Mouse (Mus musculus) neural tube, embryonic 12.5 days (tissue): Measurements from ENCODE around the gene Rin3. TPM values are rescaled to one million over a fixed set of nuclear protein-coding genes. Genes with fewer than 3 reads are reported as not detected.

Experiments used
- ATAC-seq: fragments of 200-750 bp; cut with Nextera tagmentation; 2 replicates; pipeline ENCODE4 v1.8.0; 2017; ENCODE audit warnings: low read depth, mild to moderate bottlenecking, moderate TSS enrichment, moderate library complexity; ENCODE audit not compliant: low FRiP score
- H3K27ac ChIP-seq: fragments of 300-500 bp; sonication (generic); 2 replicates; pipeline ENCODE4 v1.5.1; 2016
- H3K27me3 ChIP-seq: fragments of 300-500 bp; sonication (generic); replicated peaks from 2 replicates; pipeline ENCODE4 v1.6.1; 2016; ENCODE audit warnings: mild to moderate bottlenecking
- H3K36me3 ChIP-seq: fragments of 300-500 bp; sonication (generic); 2 replicates; pipeline ENCODE4 v1.6.1; 2016; ENCODE audit warnings: mild to moderate bottlenecking
- H3K4me1 ChIP-seq: fragments of 300-500 bp; sonication (generic); 2 replicates; pipeline ENCODE4 v1.6.1; 2016
- H3K4me2 ChIP-seq: fragments of 300-500 bp; sonication (generic); replicated peaks from 2 replicates; pipeline ENCODE4 v1.6.1; 2016; ENCODE audit warnings: mild to moderate bottlenecking
- H3K4me3 ChIP-seq: fragments of 300-500 bp; sonication (generic); 2 replicates; pipeline ENCODE4 v1.5.1; 2016
- H3K9ac ChIP-seq: fragments of 300-500 bp; sonication (generic); 2 replicates; pipeline ENCODE4 v1.6.1; 2016; ENCODE audit warnings: mild to moderate bottlenecking
- H3K9me3 ChIP-seq: fragments of 300-500 bp; sonication (generic); 2 replicates; pipeline ENCODE4 v1.6.1; 2016; ENCODE audit warnings: mild to moderate bottlenecking
- WGBS: fragments of 180-500 bp; shearing (Covaris S2); methylation state at CpG from one replicate; pipeline ENCODE4 v1.1.7; 2016; 5-methylcytosine and 5-hydroxymethylcytosine counted together
- polyA plus RNA-seq: library from polyadenylated mRNA; unstranded; fragments of >200 nt; fragmentation: Nextera tagmentation; extraction: Ambion mirVana; gene quantifications from 2 replicates; pipeline ENCODE4 v1.2.1, GENCODE M21; 2016

Rin3 gene
- polyA plus RNA-seq, 1 experiment from 2014 or later, result 5.6 TPM

DNA sequence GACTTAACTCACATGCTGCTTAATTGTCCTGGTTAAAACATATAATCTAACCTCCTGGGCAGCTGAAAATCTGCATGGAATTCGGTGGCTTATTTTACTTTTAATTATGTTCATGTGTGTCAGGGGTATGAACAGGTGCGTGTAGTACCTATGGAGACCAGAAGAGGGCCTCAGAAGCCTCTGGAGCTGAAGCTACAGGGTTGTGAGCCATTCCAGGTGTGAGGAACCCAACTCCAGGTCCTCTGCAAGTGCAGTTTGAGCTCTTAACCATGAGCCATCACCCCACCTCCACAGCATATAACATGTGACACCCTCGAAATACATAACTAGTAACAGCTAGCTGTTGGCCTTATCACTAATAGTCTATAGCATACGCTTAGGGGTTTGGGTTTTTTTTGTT lies 109.1 kb downstream of the Rin3 start:
- H3K27ac ChIP-seq, result no peak overlapping the region
- no peak overlapping the region for H3K4me3 ChIP-seq
- H3K36me3 ChIP-seq, result peaks cover 12% of the 10 kb centered on the region
- H3K9ac ChIP-seq, result no peak overlapping the region
- WGBS, result 68% methylated on average over 4 of the region's 4 CpGs
- no peaks in the 10 kb centered on the region for H3K9me3 ChIP-seq
- no peak overlapping the region for H3K4me2 ChIP-seq
- H3K4me1 ChIP-seq, result peaks cover 14% of the 10 kb centered on the region
- H3K27me3 ChIP-seq, result no peaks in the 10 kb centered on the region; the same call in 1 of the 2 replicates
- no peak for ATAC-seq

DNA sequence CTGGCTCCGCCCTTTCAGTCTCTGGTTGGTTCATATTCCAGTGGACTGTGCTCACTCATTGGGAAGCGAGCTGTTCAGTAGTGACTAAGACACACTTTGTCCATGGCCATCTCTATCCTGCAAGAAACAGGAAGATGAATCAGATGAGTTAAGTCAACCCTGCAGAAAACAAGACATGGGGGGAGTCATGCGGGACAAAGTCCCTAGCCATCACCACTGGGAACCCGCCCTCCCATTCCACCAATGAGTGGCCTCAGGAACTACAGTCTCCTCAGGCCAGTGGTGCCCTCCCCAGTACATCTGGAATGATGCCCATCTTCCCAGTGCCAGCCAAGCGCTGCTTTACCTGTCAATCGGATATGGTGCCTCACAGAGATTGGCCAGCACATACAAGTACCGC lies 111.6 kb downstream of the Rin3 start:
- H3K4me2 ChIP-seq, result no peak overlapping the region
- no peaks in the 10 kb centered on the region; the same call in 1 of the 2 replicates for H3K27me3 ChIP-seq
- H3K9ac ChIP-seq, result no peak overlapping the region
- peaks cover 14% of the 10 kb centered on the region for H3K4me1 ChIP-seq
- H3K36me3 ChIP-seq, result peaks cover 18% of the 10 kb centered on the region
- H3K4me3 ChIP-seq, result no peak overlapping the region
- H3K9me3 ChIP-seq, result no peaks in the 10 kb centered on the region
- H3K27ac ChIP-seq, result no peak overlapping the region
- no peak for ATAC-seq
- 95% methylated on average over 7 of the region's 7 CpGs for WGBS

DNA sequence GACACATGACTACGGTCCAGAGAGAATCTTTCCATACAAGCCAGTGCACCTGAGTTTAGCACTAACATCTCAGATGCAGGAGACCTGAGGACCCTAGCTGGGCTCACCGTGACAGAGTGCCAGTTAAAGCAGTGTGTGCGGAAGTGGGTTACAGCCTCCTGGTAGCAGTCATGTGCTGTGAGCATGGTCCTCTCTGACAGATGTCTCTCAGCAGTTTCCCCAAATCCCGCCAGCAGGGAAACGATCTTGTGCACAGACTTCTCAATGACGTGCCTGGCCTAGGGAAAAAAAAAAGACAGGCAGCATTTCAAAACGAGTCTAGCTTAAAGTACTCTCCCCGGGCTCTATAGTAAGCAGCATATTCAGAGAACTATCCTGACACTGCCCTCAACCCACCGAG lies 112.7 kb downstream of the Rin3 start:
- Histone ChIP-seq H3K4me3 (no peak overlapping the region), H3K9ac (no peak overlapping the region), H3K4me2 (no peak overlapping the region), H3K36me3 (peaks cover 25% of the 10 kb centered on the region), H3K9me3 (no peaks in the 10 kb centered on the region), H3K27me3 (no peaks in the 10 kb centered on the region), H3K4me1 (peaks cover 14% of the 10 kb centered on the region), H3K27ac (no peak overlapping the region)
- no peak for ATAC-seq
- WGBS, result 68% methylated on average over 9 of the region's 9 CpGs

DNA sequence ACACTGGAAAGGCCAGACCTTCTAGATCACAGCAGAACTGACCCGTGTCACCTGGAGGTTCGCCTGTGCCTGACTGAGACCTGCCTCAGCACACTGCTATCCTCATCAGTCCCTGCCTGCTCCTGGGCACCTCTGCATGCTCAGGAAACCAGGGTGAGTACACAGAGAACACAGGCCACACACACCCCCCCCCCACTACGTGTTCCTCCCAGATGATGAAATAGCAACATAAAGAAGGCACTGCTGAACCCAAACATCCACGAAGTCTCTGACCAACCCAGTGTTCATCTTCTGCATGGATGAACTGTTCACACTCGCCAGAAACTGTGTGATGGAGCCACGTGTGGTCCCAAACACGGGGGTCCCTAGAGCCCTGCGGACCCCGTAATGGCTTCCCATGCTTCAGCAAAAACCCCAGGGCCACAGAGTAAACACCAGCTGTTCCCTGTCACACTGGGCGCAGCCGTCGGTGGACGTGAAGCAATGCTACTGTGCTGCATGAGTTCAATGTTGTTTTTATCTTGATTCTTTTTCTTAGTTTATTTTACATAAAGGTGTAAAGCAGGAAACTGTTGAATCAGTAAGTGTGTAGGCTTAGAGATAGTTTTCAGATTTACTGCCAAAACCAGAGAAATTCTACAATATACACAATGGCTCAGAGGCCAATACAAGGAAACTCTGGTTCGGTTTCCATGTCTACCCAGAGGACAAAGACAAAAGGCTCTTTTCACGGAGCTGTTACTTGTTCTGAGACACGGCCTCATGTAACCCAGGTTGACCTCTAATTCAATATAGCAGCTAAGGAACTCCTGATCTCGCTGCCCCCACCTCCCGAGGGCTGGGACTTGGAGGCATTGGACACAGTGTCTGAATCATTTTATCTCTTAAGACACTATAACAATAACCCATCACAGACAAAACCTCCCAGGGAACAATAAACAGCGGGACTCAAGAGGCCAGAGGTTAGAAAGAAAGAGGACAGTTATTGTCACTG lies 113.4 kb downstream of the Rin3 start:
- H3K4me2 ChIP-seq, result no peak overlapping the region
- 30% methylated on average over 19 of the region's 19 CpGs for WGBS
- no peaks in the 10 kb centered on the region for H3K9me3 ChIP-seq
- no peak overlapping the region for H3K9ac ChIP-seq
- H3K27ac ChIP-seq, result no peak overlapping the region
- peak; percentile 51; the same call in 1 of the 2 replicates for ATAC-seq
- peaks cover 31% of the 10 kb centered on the region for H3K36me3 ChIP-seq
- H3K4me3 ChIP-seq, result no peak overlapping the region
- H3K27me3 ChIP-seq, result no peaks in the 10 kb centered on the region
- H3K4me1 ChIP-seq, result peaks cover 14% of the 10 kb centered on the region

DNA sequence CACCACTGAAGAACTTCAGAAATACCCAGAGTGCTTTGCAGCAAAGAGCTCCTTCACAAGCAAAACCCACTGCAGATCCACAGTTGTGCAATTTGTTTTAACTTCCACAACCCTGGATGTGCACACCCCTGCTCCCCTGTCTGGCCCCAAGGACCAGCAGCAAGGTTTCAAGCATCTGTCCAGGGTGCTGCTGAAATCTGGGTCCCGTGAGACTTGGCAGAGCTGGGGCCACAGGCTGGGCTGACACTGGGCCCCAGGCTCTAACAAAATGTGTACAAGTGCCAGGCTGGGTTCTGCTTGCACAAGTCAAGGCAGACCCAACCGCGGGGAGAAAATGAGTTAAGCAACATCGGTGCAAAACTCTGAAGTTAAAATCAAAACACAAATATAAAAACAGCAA lies 115.7 kb downstream of the Rin3 start:
- no peak overlapping the region for H3K27ac ChIP-seq
- no peak overlapping the region for H3K4me3 ChIP-seq
- H3K4me2 ChIP-seq, result no peak overlapping the region
- H3K4me1 ChIP-seq, result peaks cover 14% of the 10 kb centered on the region
- no peaks in the 10 kb centered on the region for H3K27me3 ChIP-seq
- ATAC-seq, result no peak
- H3K9me3 ChIP-seq, result no peaks in the 10 kb centered on the region
- WGBS, result 91% methylated on average over 4 of the region's 4 CpGs
- peaks cover 51% of the 10 kb centered on the region for H3K36me3 ChIP-seq
- H3K9ac ChIP-seq, result no peak overlapping the region

DNA sequence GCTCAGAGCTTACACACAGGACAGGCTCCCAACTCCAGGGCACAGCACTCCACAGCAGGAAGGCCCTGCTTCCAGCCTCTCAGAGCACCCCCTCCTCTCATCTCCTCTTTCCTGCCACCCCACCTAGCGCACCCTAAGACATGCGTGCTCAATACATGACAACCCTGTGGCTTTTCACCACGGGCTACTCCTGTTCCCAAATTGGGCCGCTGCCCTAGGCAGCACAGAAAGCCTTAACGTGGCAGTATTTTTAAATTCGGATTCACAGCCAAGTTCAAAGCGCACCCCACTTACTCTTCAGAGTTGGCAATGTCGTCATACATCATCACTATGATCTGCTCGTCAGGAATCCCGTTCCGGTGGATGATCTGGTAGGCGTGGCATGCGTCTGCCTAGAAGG lies 130.3 kb downstream of the Rin3 start:
- Histone ChIP-seq H3K4me1 (no peaks in the 10 kb centered on the region), H3K36me3 (no peaks in the 10 kb centered on the region; the same call in 1 of the 2 replicates), H3K27me3 (no peaks in the 10 kb centered on the region), H3K4me2 (no peak overlapping the region), H3K27ac (no peak overlapping the region), H3K9ac (no peak overlapping the region), H3K9me3 (no peaks in the 10 kb centered on the region), H3K4me3 (no peak overlapping the region)
- no peak for ATAC-seq
- 94% methylated on average over 13 of the region's 13 CpGs for WGBS

DNA sequence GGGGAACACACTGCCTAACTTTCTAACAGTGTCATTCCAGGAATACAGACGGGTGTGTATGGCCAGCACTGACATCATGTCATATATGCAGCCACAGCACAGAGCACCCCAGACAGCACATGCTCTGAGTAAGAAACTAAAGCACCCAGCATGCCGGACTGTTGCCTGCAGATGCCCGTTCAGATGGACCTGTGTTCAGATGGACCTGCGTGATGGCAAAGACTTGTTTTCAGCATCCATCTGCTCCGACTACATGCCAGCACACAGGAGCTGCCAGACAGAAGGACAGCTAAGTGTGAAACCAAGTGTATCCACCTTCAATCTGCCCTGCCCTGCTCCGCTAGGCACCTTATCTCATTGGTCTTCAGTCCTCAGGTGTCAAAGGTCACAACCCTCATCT lies 131.8 kb downstream of the Rin3 start:
- Histone ChIP-seq H3K9ac (no peak overlapping the region), H3K27me3 (no peaks in the 10 kb centered on the region), H3K9me3 (no peaks in the 10 kb centered on the region), H3K4me3 (no peak overlapping the region), H3K36me3 (no peaks in the 10 kb centered on the region; the same call in 1 of the 2 replicates), H3K27ac (no peak overlapping the region), H3K4me2 (no peak overlapping the region), H3K4me1 (no peaks in the 10 kb centered on the region)
- WGBS, result 92% methylated on average over 6 of the region's 6 CpGs
- no peak for ATAC-seq

DNA sequence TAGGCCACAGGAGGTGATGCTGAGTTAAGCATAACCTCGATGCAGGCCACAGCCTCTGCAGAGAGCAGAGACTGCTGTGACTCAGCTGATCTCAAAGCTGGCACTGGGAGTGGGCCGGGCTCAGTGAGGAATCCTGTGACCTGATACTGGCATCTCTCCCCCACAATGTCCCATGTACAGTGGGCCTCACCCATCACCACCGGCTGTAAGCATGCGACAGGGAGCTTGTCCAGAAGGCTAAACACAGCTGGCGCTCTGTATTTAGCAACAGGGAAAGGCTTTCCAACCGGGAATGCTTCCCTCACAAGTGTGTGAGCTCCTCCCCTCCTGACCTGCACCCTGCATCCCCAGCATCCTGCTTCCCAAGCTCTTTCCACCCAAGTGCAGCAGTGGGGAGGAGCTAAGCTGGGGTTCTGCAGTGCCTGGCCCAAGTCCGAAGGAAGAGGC lies 133.6 kb downstream of the Rin3 start:
- no peak for ATAC-seq
- Histone ChIP-seq H3K4me3 (no peak overlapping the region), H3K9ac (no peak overlapping the region), H3K36me3 (no peaks in the 10 kb centered on the region; the same call in 1 of the 2 replicates), H3K27me3 (no peaks in the 10 kb centered on the region), H3K4me2 (no peak overlapping the region), H3K9me3 (no peaks in the 10 kb centered on the region), H3K27ac (no peak overlapping the region), H3K4me1 (no peaks in the 10 kb centered on the region)
- 57% methylated on average over 7 of the region's 7 CpGs for WGBS

DNA sequence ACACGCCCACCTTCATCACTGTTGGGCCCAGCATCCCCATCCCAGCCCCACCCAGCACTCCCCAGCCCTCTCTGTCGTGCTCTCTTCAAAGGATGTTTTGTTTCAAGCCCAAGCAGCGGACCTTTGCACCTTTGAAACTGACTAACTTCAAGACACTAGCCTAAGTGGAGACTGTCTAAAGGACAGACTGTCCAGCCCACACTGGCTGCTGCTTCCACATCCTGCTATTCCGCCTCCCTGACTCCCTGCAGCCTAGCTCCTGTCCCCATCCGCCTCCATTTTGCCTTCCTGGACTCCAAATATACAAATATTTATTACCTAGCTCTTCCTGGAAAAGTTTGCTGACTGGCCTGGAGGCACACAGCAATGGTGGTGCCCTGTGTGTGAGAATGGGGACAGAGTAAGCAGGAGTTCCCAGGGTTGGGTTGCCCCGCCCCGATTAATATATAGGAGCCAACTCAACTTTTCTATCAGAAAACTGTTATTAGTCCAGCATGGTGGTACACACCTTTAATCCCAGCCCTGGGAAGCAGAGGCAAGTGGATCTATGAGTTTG lies 134.2 kb downstream of the Rin3 start:
- no peak overlapping the region for H3K27ac ChIP-seq
- no peak overlapping the region for H3K4me2 ChIP-seq
- H3K4me1 ChIP-seq, result no peaks in the 10 kb centered on the region
- WGBS, result 77% methylated on average over 7 of the region's 7 CpGs
- no peak for ATAC-seq
- H3K9ac ChIP-seq, result no peak overlapping the region
- no peak overlapping the region for H3K4me3 ChIP-seq
- H3K9me3 ChIP-seq, result no peaks in the 10 kb centered on the region
- H3K27me3 ChIP-seq, result no peaks in the 10 kb centered on the region
- H3K36me3 ChIP-seq, result peaks cover 2% of the 10 kb centered on the region

DNA sequence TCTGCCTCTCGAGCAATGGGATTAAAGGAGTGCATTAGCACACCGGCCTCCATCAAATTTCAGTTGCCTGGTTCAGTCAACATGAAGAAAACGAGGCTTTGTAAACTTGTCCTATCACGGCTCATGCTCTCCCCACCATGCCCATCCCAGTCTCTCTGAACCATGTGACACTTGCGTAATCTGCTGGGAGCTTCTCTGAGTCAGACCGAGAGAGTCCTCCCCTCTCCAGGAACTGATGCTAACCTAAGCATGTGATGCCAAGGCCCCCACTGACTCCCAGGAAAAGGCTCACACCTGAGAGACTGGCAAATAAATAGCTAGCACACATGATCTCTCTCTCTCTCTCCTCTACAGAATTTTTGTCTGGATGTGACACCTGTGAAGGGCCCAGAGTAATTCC lies 134.9 kb downstream of the Rin3 start:
- no peaks in the 10 kb centered on the region for H3K27me3 ChIP-seq
- peaks cover 9% of the 10 kb centered on the region for H3K36me3 ChIP-seq
- ATAC-seq, result no peak
- H3K4me2 ChIP-seq, result no peak overlapping the region
- 87% methylated on average over 6 of the region's 6 CpGs for WGBS
- H3K4me1 ChIP-seq, result no peaks in the 10 kb centered on the region
- no peak overlapping the region for H3K27ac ChIP-seq
- no peak overlapping the region for H3K4me3 ChIP-seq
- no peaks in the 10 kb centered on the region for H3K9me3 ChIP-seq
- H3K9ac ChIP-seq, result no peak overlapping the region

DNA sequence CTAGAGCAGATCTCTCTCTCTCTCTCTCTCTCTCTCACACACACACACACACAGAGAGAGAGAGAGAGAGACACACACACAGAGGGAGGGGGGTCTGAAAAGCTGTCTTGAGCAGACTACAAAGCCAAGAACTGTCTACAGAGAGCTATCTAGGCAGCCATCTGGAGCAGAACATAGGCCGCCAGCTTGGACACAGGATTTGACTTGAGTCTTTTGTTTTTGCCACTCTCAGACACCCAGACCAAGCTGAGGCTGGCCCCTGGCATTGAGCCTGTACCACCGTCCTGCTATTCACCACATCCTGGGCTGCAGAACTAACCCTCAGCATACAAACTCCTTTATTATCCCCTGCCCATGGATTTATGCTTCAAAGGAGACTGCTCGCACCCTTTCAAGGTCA lies 136.7 kb downstream of the Rin3 start:
- no peak for ATAC-seq
- peaks cover 17% of the 10 kb centered on the region for H3K36me3 ChIP-seq
- H3K4me3 ChIP-seq, result no peak overlapping the region
- no peak overlapping the region for H3K9ac ChIP-seq
- no peaks in the 10 kb centered on the region for H3K4me1 ChIP-seq
- H3K27me3 ChIP-seq, result no peaks in the 10 kb centered on the region
- 47% methylated on average over 3 of the region's 3 CpGs for WGBS
- H3K9me3 ChIP-seq, result no peaks in the 10 kb centered on the region
- H3K4me2 ChIP-seq, result no peak overlapping the region
- H3K27ac ChIP-seq, result no peak overlapping the region

DNA sequence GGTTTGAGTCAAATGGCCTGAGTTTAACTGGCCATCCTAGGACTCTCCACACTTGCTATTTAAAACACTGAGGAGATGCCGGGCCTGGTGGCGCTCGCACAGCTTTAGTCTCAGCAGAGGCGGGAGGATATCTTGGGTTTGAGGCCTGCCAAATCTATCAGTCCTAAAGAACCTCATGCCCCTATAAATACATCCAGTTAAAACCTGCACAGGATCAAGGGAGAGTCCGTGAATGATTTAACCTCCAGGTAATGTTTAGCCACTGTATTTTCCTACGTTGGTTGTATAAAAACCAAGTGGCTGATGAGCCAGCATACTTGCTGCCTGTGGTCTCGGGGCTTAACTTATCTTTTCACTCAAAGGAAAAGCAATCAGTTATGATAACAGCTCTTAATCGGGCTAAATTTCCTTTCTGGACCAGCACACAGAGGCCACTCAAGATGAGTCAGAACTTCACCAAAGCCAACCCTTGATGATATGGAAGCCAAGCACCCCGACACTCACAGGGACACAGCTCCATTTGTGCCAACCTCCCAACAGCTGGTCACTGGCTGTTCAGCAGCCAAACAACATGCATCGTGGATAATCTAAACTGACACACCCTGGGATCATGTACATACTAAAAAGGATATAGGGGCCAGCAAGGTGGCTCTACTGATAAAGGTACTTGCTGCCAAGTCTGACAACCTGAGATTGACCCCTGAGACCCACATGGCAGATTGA lies 137.5 kb downstream of the Rin3 start:
- no peak overlapping the region for H3K4me2 ChIP-seq
- H3K4me3 ChIP-seq, result no peak overlapping the region
- no peaks in the 10 kb centered on the region for H3K27me3 ChIP-seq
- ATAC-seq, result no peak
- H3K9me3 ChIP-seq, result no peaks in the 10 kb centered on the region
- no peaks in the 10 kb centered on the region for H3K4me1 ChIP-seq
- H3K9ac ChIP-seq, result no peak overlapping the region
- H3K36me3 ChIP-seq, result peaks cover 17% of the 10 kb centered on the region
- 92% methylated on average over 10 of the region's 10 CpGs for WGBS
- H3K27ac ChIP-seq, result no peak overlapping the region
